Mouse (Mus musculus) spleen, adult 2 months (tissue): Measurements from ENCODE around the gene D430041D05Rik.

ENCODE experiments used
- CTCF ChIP-seq: fragments of 200-500 bp; IDR thresholded peaks from 2 replicates; pipeline ENCODE4 v1.5.1; 2011; ENCODE audit warnings: mild to moderate bottlenecking, inconsistent platforms; ENCODE audit not compliant: insufficient read depth, insufficient read length, insufficient replicate concordance; ENCODE audit errors: extremely low read depth
- POLR2A ChIP-seq: fragments of 200-500 bp; IDR thresholded peaks from 2 replicates; pipeline ENCODE4 v1.6.1; 2011; ENCODE audit warnings: low read depth, low read length, inconsistent platforms

- TF ChIP-seq CTCF (no peak), POLR2A (no peak)
Measured at GRCm38 (mm10) chr2:104172695-104173348, 238.0 kb downstream of the D430041D05Rik start.
